Mouse (Mus musculus) embryo, embryonic 9.5 days (tissue): ENCODE measurements around the gene Slco3a1.
A peak's percentile ranks its signal among the peaks of the same experiment; 100 is the strongest.

Source experiments
- DNase-seq: peaks from one replicate; pipeline ENCODE4 v3.0.0-alpha.2; 2017; ENCODE audit errors: extremely low spot score

Slco3a1 gene

DNA sequence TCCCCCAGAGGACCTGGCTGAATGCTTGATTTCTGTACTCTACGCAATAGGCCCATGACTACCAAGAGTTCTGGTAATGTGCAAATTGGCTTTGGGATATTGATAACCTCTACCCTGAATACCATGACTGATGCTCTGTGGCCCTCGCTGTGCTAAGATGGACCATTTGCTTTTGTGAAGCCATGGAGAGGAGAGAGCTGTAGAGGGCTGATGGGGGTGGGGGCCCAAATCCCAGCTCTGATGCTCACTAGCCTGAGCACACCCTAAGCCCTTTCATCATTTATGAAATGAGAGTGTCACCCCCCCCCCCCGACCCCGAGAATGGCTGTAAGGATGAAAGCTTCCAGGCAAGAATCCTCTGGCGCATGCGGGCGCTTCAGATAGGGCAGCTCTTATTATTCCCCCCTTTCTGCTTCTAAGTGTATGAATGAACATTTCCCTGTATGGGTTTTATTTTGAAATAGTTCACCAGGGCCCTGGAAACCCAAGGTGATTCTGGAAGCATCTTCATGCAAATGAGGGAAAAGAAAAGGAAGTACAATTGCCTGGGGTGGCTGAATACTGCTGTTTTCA lies 206.2 kb downstream of the Slco3a1 start:
- no peak for DNase-seq

DNA sequence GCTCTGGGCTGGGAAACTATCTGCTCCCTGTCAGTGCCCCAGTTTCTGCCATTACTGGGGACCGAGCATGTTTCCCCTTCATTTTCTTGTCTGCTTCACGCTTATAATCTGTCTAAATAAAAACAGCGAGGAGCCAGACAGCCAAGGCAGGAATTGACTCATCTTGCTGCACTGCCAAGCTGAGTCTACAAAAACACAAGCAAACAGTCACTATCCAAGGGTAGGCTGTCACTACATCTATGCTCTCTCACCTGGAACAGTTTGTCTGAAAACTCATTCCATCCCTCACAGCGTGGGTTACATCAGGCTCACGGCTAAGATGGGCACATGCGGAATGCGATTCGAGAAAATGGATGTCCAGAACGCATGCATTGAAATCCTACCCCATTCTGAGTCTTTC lies 207.6 kb downstream of the Slco3a1 start:
- DNase-seq, result no peak

- no peak for DNase-seq
Observed at GRCm38 (mm10) chr7:74346451-74346850, 208.1 kb downstream of the Slco3a1 start.

DNA sequence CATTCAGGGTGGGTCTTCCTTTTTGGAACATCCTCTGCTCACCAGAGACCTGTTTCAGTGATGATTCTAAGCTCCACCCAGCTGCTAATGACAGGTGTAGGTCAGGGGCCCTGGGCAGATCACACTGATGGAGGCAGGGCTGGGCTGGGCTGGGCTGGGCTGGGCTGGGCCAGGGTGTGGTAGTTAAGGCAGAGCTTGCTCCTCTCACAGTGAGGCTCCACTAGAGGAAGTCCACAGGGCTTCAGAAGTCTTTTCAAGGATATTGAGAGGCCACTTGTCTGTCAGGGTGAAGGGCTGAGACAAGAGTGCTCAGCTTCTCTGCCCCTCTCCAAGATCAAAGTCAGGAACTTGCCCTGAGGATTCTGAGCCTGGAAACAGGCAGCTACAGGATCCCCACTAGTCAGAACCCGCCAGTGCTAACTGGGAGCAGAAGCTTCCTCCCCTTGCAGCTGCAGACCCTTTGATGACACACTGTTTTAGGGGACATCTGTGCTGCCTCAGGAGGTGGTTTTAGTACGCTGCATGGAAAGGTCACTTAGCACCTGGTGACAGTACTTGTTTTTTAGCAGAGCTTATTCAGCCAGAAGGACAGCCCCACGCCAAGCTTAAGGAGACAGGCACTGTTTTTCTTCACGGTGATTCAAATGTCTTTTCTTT lies 213.3 kb downstream of the Slco3a1 start:
- no peak for DNase-seq

- DNase-seq, result no peak
Observed at GRCm38 (mm10) chr7:74340419-74340954, 214.1 kb downstream of the Slco3a1 start.

GRCm38 (mm10) chr7:74337677-74338420 lies 216.7 kb downstream of the Slco3a1 start:
- no peak for DNase-seq

GRCm38 (mm10) chr7:74332323-74332722 lies 222.3 kb downstream of the Slco3a1 start:
- DNase-seq, result no peak

DNA sequence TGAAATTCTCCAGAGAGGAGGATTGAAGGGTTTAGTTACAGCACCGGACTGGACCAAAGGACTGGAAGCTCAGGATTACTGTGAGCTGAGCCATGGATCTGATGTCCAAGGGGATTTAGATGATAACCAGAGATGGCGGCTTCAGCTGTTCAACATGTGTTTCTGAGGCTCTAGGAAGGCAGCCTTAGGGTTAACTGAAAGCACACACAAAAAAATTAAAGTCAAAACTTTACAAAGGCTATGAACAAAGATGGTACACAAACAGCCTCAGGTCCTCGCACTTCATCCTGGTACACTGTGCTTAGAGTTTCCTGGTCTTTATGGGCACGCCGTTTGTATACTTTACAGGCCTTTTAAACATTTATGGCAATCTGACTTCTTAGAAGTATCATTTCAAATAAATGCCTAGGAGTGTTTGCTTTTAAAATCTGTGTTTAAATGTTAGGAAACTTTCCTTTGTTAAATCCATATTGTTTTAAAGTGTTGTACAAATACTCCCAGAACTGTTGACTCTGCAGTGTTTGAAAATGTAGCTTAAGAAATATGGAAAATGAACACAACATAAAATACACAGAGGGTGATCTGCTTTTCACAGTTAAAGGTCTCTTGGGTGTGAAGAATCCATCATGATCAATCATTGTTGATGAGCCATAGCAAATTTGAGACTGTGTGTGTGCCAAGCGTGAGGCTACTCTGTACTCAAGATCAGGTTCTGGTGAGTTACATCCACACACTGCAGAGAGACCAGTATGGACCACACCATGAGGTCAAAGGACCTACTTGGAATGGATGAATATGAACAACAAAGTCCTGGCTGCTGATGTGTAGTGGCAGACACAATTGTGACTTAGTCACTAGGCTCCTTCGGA lies 223.5 kb downstream of the Slco3a1 start:
- peak; percentile 6 for DNase-seq

DNA sequence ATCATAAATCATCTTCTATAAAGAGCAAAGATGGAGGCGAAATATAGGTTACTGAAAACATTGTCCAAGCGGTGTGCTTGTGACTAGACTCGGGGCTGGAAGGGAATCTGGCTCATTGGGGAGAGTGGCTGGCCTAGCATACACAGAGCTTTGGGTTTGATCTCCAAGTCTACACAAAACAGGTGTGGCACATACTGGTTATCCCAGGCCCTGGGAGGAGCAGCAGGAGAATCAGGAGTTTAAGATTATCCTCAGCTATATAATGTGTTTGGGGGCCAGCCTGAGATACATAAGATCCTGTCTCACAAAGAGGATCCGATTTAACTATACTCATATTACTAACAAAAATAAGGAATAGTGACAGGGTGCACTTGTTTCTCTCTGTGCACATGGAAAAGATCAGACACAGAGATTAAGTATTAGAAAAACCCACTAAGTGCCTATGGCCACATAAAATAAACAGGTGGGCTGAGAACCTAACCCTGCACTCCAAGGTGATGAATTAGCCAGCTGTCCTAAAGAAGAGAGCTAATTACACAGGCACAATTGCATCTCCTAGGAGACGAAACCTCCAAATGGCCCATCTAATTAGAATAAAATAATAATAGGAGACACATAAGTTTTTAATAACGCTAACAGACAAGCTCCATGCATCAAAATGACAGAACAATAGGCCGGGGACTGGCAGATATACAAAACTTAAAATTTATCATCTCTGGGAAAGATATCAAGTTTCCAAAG lies 224.3 kb downstream of the Slco3a1 start:
- DNase-seq, result peak; percentile 8

DNA sequence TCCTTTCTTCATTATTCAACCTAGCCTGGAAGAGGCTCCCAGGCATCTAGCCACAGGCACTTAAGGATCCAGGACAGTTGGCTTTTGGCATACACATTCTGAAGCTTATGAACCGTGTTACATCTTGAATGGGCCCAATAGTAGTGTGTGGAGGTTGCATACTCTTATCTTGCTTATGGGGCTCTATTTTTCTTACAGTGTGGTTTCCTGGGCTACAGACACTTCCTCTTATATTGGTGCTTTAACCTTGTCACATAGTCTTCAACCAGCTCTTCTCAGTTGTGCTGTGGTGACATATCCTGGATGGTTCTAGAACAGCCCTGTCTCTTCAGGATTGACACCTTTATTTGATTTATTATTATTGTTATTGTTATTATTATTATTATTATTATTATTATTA lies 225.6 kb downstream of the Slco3a1 start:
- DNase-seq, result no peak

DNA sequence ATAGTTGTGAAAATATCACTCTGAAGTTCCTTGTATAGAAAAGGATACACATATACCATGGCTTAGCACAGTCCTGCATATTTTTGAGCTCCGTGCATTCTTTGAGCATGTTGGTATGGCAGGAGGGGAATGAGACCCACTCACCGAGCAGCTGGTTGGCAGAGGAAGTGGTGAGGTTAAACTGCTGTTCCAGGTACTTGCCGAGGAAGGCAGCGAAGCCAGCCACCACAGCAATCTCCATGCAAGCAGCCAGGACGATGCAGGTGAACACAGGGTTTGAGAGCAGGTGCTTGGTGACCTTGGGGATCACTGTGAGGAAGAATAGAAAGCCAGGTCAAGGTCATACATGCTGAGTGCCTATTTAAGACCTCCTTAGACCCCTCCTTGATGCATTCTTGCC lies 226.9 kb downstream of the Slco3a1 start:
- no peak for DNase-seq

GRCm38 (mm10) chr7:74325052-74325451 lies 229.5 kb downstream of the Slco3a1 start:
- DNase-seq, result no peak

DNA sequence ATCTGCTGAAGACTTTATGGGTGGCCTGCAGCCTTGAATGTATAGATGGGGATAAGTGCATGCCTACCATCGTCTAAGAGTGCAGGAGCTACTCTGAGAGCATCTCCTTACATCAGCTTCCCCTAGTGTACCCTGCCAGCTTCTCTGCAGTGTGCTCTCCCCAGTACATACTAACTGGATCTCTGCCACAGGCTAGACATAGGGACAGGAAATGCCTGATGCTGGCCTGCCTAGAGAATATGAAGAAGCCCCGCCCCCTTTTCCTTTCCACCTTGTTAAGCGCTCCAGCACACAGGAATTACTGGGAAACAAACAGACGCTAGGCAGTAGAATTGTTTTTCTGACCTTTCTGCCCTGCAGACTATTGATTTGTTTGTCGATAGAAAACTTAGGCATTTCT lies 230.9 kb downstream of the Slco3a1 start:
- no peak for DNase-seq

DNA sequence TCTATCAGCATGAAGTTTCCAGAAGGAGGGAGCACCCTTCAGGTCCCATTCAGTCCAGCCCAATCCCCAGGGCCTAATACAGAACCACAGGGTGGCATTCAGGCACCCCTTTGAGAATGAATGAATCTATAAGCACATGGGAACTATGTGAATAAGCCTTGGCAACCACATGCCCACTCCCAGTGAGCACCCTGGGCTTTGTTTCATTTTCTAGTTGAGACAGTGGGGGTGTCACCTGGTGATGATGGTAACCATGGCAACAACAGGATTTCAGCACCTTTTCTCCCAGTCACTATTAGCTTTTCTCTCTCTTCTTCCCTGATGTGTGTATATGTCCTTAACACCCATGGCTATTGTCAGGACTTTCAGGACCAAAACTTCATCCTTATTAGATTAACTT lies 231.4 kb downstream of the Slco3a1 start:
- DNase-seq, result no peak

GRCm38 (mm10) chr7:74320635-74321034 lies 233.9 kb downstream of the Slco3a1 start:
- DNase-seq, result no peak

DNA sequence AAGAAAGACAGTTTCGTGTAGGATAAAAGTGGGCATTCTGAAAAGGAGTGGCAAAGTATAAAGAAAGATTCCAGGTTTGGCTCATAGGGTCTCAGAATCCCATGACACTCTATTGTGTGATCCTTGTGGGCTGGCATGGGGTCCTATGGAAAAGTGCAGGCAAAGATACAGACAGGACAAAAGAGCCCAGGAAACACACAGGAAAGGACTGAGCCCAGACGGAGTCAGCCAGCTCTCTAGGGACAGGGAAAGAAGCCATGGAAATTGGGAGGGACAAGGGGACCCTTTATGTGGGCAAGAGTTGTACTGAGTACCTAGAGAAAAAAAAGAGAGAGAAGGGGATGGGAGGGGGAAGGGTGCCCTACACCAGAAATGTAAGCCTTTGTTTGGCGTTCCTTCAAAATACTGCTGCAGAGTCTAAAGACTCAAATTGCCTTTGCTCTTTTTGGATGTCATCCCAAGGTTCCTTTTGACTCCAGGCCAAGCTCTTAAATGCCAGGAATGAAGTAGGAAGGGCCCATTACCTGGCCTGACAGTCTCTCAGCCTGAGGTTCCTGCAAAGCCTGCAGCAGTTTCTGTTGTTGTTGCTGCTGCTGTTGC lies 238.6 kb downstream of the Slco3a1 start:
- no peak for DNase-seq

- no peak for DNase-seq
Observed at GRCm38 (mm10) chr7:74314276-74314675, 240.3 kb downstream of the Slco3a1 start.

DNA sequence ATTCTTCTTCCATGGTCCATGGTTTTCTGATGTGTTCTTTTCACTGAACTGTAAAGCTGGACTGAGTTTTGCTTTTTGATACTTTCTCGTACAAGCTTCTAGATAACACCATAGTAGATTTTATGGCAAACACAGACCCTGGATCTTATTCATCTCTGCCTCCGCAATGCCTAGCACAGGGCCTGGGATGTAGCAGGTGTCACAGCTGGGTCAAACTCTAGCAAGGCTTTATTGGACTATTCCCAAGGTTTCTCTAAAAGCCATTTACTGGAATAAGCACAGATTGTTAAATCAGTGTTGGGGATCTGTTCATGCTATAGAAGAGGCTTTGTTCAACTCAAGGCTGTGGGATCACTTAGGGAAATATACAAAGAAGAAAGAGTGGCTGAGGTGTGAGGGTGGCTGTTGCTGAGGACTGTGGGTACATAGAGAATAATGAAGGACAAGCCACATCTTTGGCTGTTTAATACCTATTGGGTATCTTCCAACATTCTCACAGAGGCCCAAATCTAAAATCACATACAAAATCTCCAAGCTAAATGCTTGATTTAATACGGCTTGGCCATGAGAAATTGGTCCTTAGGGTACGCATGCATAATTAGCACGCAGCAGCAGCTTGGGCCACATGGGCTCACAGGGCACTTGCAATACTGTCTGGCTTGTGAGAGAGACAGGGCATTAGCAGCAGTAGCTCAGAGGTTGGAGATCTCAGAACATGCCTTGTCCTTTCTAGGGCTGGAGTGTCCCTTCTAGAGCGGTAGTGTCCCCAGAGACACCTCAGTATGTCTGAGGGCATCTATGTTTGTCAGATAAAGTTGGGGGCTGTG lies 241.1 kb downstream of the Slco3a1 start:
- no peak for DNase-seq

DNA sequence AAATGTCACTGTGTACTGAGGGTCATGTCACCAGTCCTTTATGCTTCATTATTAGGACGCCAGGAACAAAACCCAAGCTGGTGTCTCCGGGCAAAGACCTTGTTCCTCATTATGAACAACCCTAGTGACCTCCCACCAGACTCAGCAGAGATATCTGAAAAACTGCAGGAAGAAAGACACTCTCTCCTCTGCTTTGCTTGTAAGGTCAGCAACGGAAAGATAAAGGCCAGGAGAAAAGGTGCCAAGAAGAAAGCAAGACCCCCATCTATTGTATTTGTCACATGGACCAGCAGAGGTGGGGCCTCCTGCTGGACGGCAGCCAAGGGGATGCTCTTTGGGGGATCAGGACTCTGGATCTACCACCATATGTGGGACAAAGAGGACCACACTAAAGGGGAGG lies 243.0 kb downstream of the Slco3a1 start:
- no peak for DNase-seq
